Mouse (Mus musculus): ENCODE data around the gene Hist2h2ac.
"Not testable (repeated sequence)": the region's sequence is repeated elsewhere in the genome, so short reads cannot be mapped to it uniquely, and the experiment has no call there.

Hist2h2ac gene

DNA sequence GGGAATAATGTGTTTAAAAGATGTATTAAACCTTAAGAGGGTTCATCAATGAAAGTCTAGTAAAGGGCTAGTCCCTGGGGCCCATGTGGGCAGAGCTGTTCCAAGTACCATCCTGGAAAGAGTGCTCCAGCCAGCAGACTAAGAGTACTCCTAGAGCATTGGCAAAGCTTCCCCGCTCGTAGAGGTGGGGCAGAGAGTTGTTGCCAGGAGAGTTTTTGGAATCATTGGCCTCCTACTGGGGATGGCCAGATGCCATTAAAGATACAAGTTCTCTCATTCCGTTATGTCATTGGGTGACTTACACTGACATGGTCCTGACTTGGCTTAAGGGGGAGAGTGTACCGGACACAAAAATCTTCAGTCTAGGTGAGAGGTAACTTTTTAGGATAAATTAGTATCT, 41.1 kb downstream of the Hist2h2ac start:
- DNase-seq: no peak

DNA sequence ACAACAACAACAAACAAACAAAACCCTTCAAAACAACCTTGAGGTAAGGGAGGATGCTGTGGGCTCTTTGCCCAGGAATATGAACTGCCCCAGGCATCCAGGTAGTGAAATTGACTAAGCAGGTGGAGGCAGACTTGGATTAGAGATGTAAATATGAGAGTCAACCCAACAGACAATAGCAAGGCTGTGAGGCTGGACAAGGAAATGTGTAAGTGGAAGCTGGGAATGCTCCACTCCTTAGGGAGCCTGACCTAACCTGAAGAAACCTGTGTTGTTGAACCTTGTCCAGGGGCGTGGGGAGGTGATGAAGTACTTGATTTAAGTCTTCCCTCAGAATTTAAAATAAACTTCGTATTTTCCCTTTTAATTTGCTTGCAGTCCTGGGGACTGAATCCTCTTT, 41.8 kb downstream of the Hist2h2ac start:
- no peak for DNase-seq

DNA sequence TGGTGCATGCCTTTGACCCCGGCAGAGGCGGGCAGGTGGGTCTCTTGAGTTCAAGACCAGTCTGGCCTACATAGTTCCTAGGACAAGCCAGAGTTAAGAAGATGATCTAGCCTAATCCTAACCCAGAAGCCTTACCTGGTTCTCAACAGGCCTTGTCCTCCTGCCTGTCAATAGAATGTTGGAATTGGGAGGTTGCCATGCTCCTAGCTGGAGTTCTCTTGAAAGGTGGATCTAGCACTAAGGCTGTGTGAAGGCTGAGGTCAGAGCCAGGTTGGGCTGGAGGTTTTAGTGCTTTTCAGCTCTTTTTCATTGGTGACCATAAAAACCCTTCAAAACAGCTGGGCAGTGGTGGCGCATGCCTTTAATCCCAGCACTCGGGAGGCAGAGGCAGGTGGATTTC, 42.3 kb downstream of the Hist2h2ac start:
- DNase-seq: no peak

DNA sequence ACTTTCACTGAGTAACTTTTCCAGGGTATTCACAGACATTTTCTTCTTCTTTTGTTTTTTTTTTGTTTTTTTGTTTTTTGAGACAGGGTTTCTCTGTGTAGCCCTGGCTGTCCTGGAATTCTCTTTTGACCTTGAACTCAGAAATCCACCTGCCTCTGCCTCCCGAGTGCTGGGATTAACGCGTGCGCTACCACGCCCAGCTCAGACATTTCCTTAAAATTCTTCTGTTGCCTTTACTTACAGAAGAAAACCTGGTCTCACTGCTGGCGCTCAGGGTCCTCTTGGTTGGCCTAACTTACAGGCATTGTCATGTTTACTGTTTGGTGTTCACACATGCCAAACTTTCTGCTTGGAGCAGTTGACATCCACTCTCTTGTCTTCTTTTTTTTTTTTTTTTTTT, 45.4 kb downstream of the Hist2h2ac start:
- DNase-seq: no peak

DNA sequence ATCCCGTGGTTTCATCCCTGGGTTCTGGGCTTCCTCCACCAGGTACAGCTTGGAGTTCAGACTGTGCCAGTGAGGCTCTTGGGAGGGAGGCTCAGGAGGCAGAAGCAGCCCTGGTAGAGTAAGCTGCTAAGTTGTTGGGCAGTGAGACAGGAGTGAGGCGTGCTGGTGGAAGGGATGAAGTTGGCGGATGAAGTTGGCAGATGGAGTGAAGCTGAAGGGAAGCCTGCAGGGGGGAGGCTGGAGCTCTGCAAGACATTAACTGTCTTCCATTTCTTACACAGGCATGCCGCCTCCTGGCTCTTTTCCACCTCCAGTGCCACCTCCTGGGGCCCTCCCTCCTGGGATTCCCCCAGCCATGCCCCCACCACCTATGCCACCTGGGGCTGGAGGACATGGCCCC, 46.6 kb downstream of the Hist2h2ac start:
- not testable (repeated sequence) for DNase-seq

DNA sequence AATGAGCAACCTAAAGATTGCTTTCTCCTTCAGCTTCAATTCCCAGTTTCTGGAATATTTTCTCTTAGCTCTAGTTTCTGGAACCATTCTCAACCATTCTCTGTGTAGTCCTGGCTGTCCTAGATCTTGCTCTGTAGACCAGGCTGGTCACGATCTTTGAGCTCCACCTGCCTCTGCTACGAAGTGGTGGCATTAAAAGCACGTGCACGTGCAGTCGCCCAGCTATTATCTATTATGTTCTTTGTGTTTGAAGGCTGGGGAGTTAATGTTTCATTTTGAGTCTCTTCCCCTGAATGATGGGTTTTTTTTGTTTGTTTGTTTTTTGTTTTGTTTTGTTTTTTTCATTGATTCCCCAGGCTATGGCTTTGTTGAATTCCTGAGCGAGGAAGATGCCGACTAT, 47.5 kb downstream of the Hist2h2ac start:
- no peak for DNase-seq

DNA sequence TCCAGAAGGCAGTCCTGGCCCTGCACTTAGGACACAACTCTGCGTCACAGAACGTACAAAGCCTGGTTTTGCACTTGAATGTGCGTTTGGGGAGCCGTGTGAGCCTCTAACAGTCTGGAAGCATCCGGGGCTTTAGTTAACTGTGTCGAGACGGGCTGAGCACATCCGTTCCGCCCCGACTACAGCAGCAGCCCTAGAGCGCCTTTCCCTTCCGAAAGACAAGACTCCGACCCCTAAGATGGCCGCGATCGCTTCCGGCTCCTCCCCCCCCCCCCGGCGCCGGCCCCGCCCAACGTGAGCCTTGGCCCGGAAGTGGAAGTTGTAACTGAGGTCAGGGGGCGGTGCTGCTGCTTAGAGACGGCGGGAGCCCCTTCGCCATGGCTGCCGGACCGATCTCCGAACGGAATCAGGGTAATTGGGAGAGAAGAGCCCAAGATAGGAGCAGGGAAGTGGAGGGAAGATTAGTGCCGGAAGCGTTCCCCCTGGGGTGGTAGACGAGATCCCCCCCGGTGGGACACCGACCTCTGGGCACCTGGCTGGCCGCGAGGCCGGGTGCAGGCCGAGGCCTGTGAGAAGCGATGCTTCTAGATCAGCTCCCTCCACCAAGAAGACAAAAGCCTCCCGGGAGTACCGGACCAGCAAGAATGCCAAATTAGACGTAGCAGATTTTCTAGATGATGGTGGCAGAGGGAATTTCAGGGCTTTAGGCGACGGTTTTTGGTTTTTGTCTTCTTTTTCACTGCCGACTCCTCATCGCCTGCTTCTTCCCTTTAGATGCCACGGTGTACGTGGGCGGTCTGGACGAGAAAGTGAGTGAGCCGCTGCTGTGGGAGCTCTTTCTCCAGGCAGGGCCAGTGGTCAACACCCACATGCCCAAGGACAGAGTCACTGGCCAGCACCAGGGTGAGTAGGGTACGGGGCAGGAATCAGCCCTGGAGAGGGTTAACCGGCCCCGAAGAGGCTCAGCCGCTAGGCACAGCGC, 48.2 kb downstream of the Hist2h2ac start, which contains the start of gene Sf3b4:
Gene Sf3b4, plus strand, starts transcription at position 136 of the 982 bp plus-strand sequence.
- DNase-seq: peak; percentile 86

DNA sequence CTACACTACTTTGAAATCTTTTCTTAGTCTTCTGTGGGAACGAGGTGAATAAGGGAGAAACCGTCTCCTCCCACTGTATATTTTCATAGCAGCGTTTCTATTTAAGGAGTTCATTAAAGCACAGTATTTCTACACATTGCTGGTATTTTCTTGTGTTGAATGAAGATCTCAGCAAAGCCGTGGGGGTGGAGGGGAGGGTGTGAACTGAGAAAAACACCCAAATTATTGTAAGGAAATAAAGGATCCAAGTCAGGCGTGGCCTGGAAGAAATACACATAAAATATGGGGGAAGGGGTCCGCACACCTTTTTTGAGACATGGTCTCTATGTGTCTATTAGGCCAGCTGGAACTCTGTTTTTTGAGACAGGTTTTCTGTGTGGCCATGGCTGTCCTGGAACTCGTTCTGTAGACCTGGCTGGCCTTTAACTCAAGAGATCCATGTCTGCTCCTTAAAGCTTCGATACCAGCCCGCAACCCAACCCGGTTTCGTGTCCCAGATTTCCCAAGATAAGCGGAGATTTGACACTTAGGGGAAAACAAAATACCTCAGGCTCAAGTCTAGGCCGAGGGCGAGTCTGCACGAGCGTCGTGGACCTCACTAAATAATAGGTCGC, 49.0 kb downstream of the Hist2h2ac start:
- no peak for DNase-seq

DNA sequence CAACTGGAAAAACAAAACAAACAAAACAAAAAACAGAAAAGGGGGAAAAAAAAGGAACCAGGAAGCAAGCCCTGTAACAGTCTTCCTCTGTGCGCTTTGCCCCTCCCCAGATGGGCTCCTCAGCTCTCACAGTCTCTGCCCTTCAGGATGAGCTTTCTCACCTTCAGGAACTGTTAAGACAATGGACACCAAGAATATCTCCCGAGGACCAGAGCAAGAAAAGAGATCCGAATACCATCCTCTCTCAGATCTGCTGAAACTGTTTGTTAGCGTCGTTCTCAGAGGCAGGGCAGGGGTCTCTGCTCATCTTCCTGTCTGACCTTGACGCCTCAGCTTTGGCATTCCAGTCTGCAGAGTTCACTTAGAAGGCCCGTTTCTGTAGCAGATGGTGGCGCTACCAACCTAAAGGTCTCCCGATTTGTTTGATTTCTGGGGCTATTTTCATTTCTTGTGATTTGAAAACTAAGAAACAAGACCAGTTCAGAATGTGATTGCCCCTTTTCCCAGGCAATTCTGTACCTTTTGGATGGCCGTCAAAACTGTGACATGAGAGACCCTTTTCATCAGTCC, 49.6 kb downstream of the Hist2h2ac start:
- DNase-seq: no peak

Measured in right cerebral cortex, adult 18-20 months (tissue).